Mouse (Mus musculus) induced T-regulatory cell, adult 2 months (primary cell): ENCODE results near the gene Aldh3b3.
"Not testable (repeated sequence)": the region's sequence is repeated elsewhere in the genome, so short reads cannot be mapped to it uniquely, and the experiment has no call there.

Source experiments
- DNase-seq: peaks from one replicate; pipeline ENCODE4 v3.0.0-alpha.2; 2012; ENCODE audit warnings: low read depth

The Aldh3b3 gene

GRCm38 (mm10) chr19:3935896-3936850 is 22.3 kb upstream of the Aldh3b3 start:
- peak; percentile 78 for DNase-seq

GRCm38 (mm10) chr19:3942315-3942714 is 16.1 kb upstream of the Aldh3b3 start:
- DNase-seq: no peak

GRCm38 (mm10) chr19:3942986-3943735 is 15.3 kb upstream of the Aldh3b3 start:
- peak; percentile 85 for DNase-seq

- peak; percentile 81 for DNase-seq
Observed at GRCm38 (mm10) chr19:3945872-3946564, 12.4 kb upstream of the Aldh3b3 start.

- peak; percentile 85 for DNase-seq
Observed at GRCm38 (mm10) chr19:3946715-3947114, 11.7 kb upstream of the Aldh3b3 start.

GRCm38 (mm10) chr19:3947813-3948212 is 10.6 kb upstream of the Aldh3b3 start:
- no peak for DNase-seq

- DNase-seq: no peak
Observed at GRCm38 (mm10) chr19:3948546-3948945, 9.9 kb upstream of the Aldh3b3 start.

GRCm38 (mm10) chr19:3950331-3950730 is 8.1 kb upstream of the Aldh3b3 start:
- no peak for DNase-seq

GRCm38 (mm10) chr19:3951461-3951860 is 7.0 kb upstream of the Aldh3b3 start:
- DNase-seq: no peak

GRCm38 (mm10) chr19:3952099-3952498 is 6.3 kb upstream of the Aldh3b3 start:
- DNase-seq: no peak

- no peak for DNase-seq
Observed at GRCm38 (mm10) chr19:3955033-3955432, 3.4 kb upstream of the Aldh3b3 start.

- DNase-seq: no peak
Observed at GRCm38 (mm10) chr19:3955804-3956203, 2.6 kb upstream of the Aldh3b3 start.

- not testable (repeated sequence) for DNase-seq
Observed at GRCm38 (mm10) chr19:3957296-3958036, 979 bp upstream of the Aldh3b3 start.

- DNase-seq: no peak
Observed at GRCm38 (mm10) chr19:3959030-3959429, 585 bp downstream of the Aldh3b3 start.

- DNase-seq: no peak
Observed at GRCm38 (mm10) chr19:3960211-3960610, 1.8 kb downstream of the Aldh3b3 start.

- not testable (repeated sequence) for DNase-seq
Observed at GRCm38 (mm10) chr19:3961805-3962204, 3.4 kb downstream of the Aldh3b3 start.

- DNase-seq: peak; percentile 53
Observed at GRCm38 (mm10) chr19:3962469-3962868, 4.0 kb downstream of the Aldh3b3 start.

GRCm38 (mm10) chr19:3964030-3964429 is 5.6 kb downstream of the Aldh3b3 start:
- DNase-seq: no peak

GRCm38 (mm10) chr19:3966330-3967075 is 8.1 kb downstream of the Aldh3b3 start:
- no peak for DNase-seq

GRCm38 (mm10) chr19:3967258-3967657 is 8.8 kb downstream of the Aldh3b3 start:
- DNase-seq: no peak

- DNase-seq: no peak
Observed at GRCm38 (mm10) chr19:3972229-3972628, 13.8 kb downstream of the Aldh3b3 start, which contains the start of gene Aldh3b2. Gene Aldh3b2 (plus strand): TSS chr19:3972328.
